Mouse (Mus musculus): ENCODE data around the gene Fbxl13.

Fbxl13 gene

DNA sequence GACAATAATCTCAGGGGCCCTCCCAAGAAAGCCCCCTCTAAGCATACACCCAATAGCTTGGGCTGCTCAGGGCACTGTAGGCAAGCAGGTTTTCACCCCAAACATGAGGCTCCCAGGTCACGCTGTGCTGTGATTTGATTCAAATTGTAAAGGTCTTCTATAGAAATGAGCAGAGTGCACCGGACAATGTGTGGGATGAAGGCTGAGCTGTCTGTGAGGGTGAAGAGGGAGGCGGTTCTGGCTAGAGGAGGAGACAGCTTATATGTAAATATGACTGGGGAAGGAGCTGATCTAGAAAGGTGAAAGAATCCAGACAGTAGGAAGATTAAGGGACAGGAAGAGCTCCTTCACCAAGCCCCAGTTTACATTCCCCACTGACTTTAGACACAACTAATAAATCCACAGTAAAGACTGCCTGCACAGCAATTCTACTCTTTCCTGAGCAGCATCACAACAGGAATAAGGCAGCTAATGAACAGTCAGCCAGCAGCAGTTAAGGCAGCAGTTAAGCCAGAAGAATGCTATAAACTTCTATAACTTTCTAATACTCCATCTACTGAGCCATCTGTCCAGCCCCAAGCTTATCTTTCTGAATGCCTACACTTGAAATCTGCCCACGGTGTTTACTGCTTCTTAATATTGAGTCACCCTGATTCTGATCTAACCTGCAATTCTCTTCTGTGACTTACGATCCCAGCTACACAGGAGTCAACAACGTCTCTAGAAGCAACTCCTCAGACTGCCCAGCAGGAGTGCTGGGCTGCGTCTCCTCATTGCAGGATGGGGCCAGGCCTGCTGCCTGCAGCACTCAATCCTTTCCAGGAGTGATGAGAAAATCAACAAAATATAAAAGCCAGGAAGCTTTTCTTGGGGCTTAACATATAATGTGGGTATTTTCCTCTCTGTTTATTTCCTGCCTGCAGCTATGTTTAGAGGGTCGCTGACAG, 22.0 kb upstream of the Fbxl13 start:
- no peaks in the 10 kb centered on the region for H3K9me3 ChIP-seq (ENCODE audit: low read length)
- peaks cover 45% of the 10 kb centered on the region for H3K36me3 ChIP-seq (ENCODE audit: insufficient read depth, low read length)
- H3K4me1 ChIP-seq (replicated peaks; ENCODE audit: low read depth, low read length), result peaks cover 37% of the 10 kb centered on the region
- TF ChIP-seq CTCF (conservative IDR thresholded peaks at IDR 0.05; ENCODE audit: low read length), result no peak
- no peak for TF ChIP-seq NANOG (IDR thresholded peaks at IDR 0.05; ENCODE audit: borderline replicate concordance, low read length)
- no peak for TF ChIP-seq POU5F1 (IDR thresholded peaks at IDR 0.05; ENCODE audit: borderline replicate concordance, low read length)
- no peaks in the 10 kb centered on the region for H3K27me3 ChIP-seq (ENCODE audit: insufficient read depth, low read length)
- H3K4me3 ChIP-seq (replicated peaks; ENCODE audit: low read length), result 0 out of 2 replicates have a peak overlapping the region, but pooled peaks have one; percentile 17

DNA sequence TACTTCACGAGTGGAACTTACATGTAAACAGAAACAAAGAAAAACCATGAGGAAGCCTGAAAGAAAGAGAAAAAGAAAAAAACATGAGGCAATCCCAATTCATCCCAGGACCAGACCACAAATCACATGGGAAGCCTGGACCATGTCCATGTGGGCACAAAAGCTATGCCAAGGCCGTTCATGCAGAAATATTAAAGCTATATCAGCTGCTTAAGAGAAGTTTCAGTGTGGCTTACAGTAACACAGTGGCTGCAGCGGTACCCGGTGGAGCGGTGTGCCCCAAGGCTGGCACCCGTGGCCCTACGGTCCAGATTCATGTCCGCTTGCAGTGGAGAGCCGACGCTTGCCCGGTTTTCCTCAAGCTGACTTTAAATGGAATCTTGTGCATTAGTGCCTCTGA, 17.6 kb upstream of the Fbxl13 start:
- Histone ChIP-seq H3K4me1 (replicated peaks; ENCODE audit: low read depth, low read length) (peaks cover 30% of the 10 kb centered on the region), H3K36me3 (ENCODE audit: insufficient read depth, low read length) (peaks cover 68% of the 10 kb centered on the region), H3K4me3 (replicated peaks; ENCODE audit: low read length) (no peak overlapping the region), H3K9me3 (ENCODE audit: low read length) (no peaks in the 10 kb centered on the region), H3K27me3 (ENCODE audit: insufficient read depth, low read length) (no peaks in the 10 kb centered on the region)
- no peak for TF ChIP-seq CTCF (conservative IDR thresholded peaks at IDR 0.05; ENCODE audit: low read length)
- TF ChIP-seq POU5F1 (IDR thresholded peaks at IDR 0.05; ENCODE audit: borderline replicate concordance, low read length), result no peak
- no peak for TF ChIP-seq NANOG (IDR thresholded peaks at IDR 0.05; ENCODE audit: borderline replicate concordance, low read length)

- Histone ChIP-seq H3K27me3 (ENCODE audit: insufficient read depth, low read length) (no peaks in the 10 kb centered on the region), H3K36me3 (ENCODE audit: insufficient read depth, low read length) (peaks cover 83% of the 10 kb centered on the region), H3K4me1 (replicated peaks; ENCODE audit: low read depth, low read length) (peaks cover 18% of the 10 kb centered on the region), H3K4me3 (replicated peaks; ENCODE audit: low read length) (no peak overlapping the region), H3K9me3 (ENCODE audit: low read length) (no peaks in the 10 kb centered on the region)
- TF ChIP-seq NANOG (IDR thresholded peaks at IDR 0.05; ENCODE audit: borderline replicate concordance, low read length), result no peak
- no peak for TF ChIP-seq CTCF (conservative IDR thresholded peaks at IDR 0.05; ENCODE audit: low read length)
- no peak for TF ChIP-seq POU5F1 (IDR thresholded peaks at IDR 0.05; ENCODE audit: borderline replicate concordance, low read length)
Observed at GRCm38 (mm10) chr5:21660850-21661249, 15.4 kb upstream of the Fbxl13 start.

- Histone ChIP-seq H3K4me3 (replicated peaks; ENCODE audit: low read length) (no peak overlapping the region), H3K9me3 (ENCODE audit: low read length) (no peaks in the 10 kb centered on the region), H3K36me3 (ENCODE audit: insufficient read depth, low read length) (peaks cover 75% of the 10 kb centered on the region), H3K27me3 (ENCODE audit: insufficient read depth, low read length) (no peaks in the 10 kb centered on the region), H3K4me1 (replicated peaks; ENCODE audit: low read depth, low read length) (peaks cover 18% of the 10 kb centered on the region)
- TF ChIP-seq POU5F1 (IDR thresholded peaks at IDR 0.05; ENCODE audit: borderline replicate concordance, low read length) (no peak), CTCF (conservative IDR thresholded peaks at IDR 0.05; ENCODE audit: low read length) (peak; percentile 83), NANOG (IDR thresholded peaks at IDR 0.05; ENCODE audit: borderline replicate concordance, low read length) (no peak)
Observed at GRCm38 (mm10) chr5:21658623-21659395, 13.4 kb upstream of the Fbxl13 start.

GRCm38 (mm10) chr5:21658038-21658437, 12.6 kb upstream of the Fbxl13 start:
- TF ChIP-seq CTCF (conservative IDR thresholded peaks at IDR 0.05; ENCODE audit: low read length) (no peak), POU5F1 (IDR thresholded peaks at IDR 0.05; ENCODE audit: borderline replicate concordance, low read length) (no peak)
- no peak overlapping the region for H3K4me3 ChIP-seq (replicated peaks; ENCODE audit: low read length)
- H3K36me3 ChIP-seq (ENCODE audit: insufficient read depth, low read length), result peaks cover 75% of the 10 kb centered on the region
- no peaks in the 10 kb centered on the region for H3K27me3 ChIP-seq (ENCODE audit: insufficient read depth, low read length)
- H3K4me1 ChIP-seq (replicated peaks; ENCODE audit: low read depth, low read length), result peaks cover 23% of the 10 kb centered on the region
- no peaks in the 10 kb centered on the region for H3K9me3 ChIP-seq (ENCODE audit: low read length)

DNA sequence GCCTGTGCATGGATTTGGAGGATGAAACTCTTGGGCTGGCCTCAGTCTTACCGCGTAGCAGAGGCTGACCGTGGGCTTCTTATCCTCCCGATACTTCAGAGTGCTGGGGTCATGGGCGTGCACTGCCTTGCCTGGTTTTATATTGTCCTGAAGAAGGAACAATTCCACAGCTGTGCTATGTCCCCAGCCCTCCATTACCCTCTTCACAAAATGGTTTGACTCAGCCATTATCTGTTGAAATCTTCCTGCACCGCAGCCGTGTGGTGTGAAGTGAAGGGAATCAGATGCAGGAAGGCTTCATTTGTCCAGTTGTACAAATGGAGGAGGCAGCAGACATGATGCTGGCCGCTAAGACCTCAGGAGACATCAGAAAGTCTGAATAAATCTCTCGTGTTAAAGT, 11.5 kb upstream of the Fbxl13 start:
- TF ChIP-seq CTCF (conservative IDR thresholded peaks at IDR 0.05; ENCODE audit: low read length), result no peak
- H3K27me3 ChIP-seq (ENCODE audit: insufficient read depth, low read length), result no peaks in the 10 kb centered on the region
- H3K4me3 ChIP-seq (replicated peaks; ENCODE audit: low read length), result no peak overlapping the region
- peaks cover 77% of the 10 kb centered on the region for H3K36me3 ChIP-seq (ENCODE audit: insufficient read depth, low read length)
- H3K4me1 ChIP-seq (replicated peaks; ENCODE audit: low read depth, low read length), result peaks cover 35% of the 10 kb centered on the region
- H3K9me3 ChIP-seq (ENCODE audit: low read length), result no peaks in the 10 kb centered on the region

GRCm38 (mm10) chr5:21651885-21652612, 6.6 kb upstream of the Fbxl13 start:
- Histone ChIP-seq H3K9me3 (ENCODE audit: low read length) (no peaks in the 10 kb centered on the region), H3K4me1 (replicated peaks; ENCODE audit: low read depth, low read length) (peaks cover 52% of the 10 kb centered on the region), H3K4me3 (replicated peaks; ENCODE audit: low read length) (no peak overlapping the region), H3K36me3 (ENCODE audit: insufficient read depth, low read length) (peaks cover 72% of the 10 kb centered on the region), H3K27me3 (ENCODE audit: insufficient read depth, low read length) (no peaks in the 10 kb centered on the region)
- TF ChIP-seq POU5F1 (IDR thresholded peaks at IDR 0.05; ENCODE audit: borderline replicate concordance, low read length), result no peak
- no peak for TF ChIP-seq CTCF (conservative IDR thresholded peaks at IDR 0.05; ENCODE audit: low read length)
- TF ChIP-seq NANOG (IDR thresholded peaks at IDR 0.05; ENCODE audit: borderline replicate concordance, low read length), result peak; percentile 54; the same call in 1 of the 2 replicates

GRCm38 (mm10) chr5:21650736-21651135, 5.3 kb upstream of the Fbxl13 start:
- no peak for TF ChIP-seq NANOG (IDR thresholded peaks at IDR 0.05; ENCODE audit: borderline replicate concordance, low read length)
- TF ChIP-seq POU5F1 (IDR thresholded peaks at IDR 0.05; ENCODE audit: borderline replicate concordance, low read length), result no peak
- TF ChIP-seq CTCF (conservative IDR thresholded peaks at IDR 0.05; ENCODE audit: low read length), result no peak
- Histone ChIP-seq H3K9me3 (ENCODE audit: low read length) (no peaks in the 10 kb centered on the region), H3K27me3 (ENCODE audit: insufficient read depth, low read length) (no peaks in the 10 kb centered on the region), H3K4me1 (replicated peaks; ENCODE audit: low read depth, low read length) (peaks cover 55% of the 10 kb centered on the region), H3K36me3 (ENCODE audit: insufficient read depth, low read length) (peaks cover 67% of the 10 kb centered on the region), H3K4me3 (replicated peaks; ENCODE audit: low read length) (no peak overlapping the region)
